Mouse (Mus musculus) erythroblast, embryonic 14.5 days (primary cell): ENCODE results near the gene Tarsl2. TPM values are rescaled to one million over a fixed set of nuclear protein-coding genes. Genes with fewer than 3 reads are reported as not detected.

Experiments
- H3K27me3 ChIP-seq: 2 replicates; pipeline ENCODE4 v1.6.1; 2012; ENCODE audit warnings: inconsistent platforms; ENCODE audit not compliant: control insufficient read depth
- H3K36me3 ChIP-seq: 2 replicates; pipeline ENCODE4 v1.6.1; 2012; ENCODE audit warnings: mild to moderate bottlenecking, inconsistent platforms; ENCODE audit not compliant: control insufficient read depth
- H3K4me1 ChIP-seq: 2 replicates; pipeline ENCODE4 v1.6.1; 2012; ENCODE audit warnings: inconsistent platforms; ENCODE audit not compliant: control insufficient read depth
- H3K4me3 ChIP-seq: replicated peaks from 2 replicates; pipeline ENCODE3; 2012; ENCODE audit warnings: moderate library complexity, mild to moderate bottlenecking, inconsistent platforms
- H3K9me3 ChIP-seq: 2 replicates; pipeline ENCODE4 v1.6.1; 2012; ENCODE audit warnings: low read length, inconsistent platforms, mixed read lengths; ENCODE audit not compliant: control insufficient read depth
- GATA1 ChIP-seq: IDR thresholded peaks from 2 replicates; pipeline ENCODE4 v1.6.1; 2012; ENCODE audit warnings: low read length, inconsistent platforms, mixed read lengths
- TAL1 ChIP-seq: IDR thresholded peaks from 3 replicates; pipeline ENCODE4 v1.6.1; 2012; ENCODE audit warnings: low read length, inconsistent platforms, mixed read lengths
- polyA plus RNA-seq: library from polyadenylated mRNA; stranded (reverse); fragments of >175 nt; gene quantifications from 2 replicates; pipeline ENCODE4 v1.2.3, GENCODE M21; 2012

The Tarsl2 gene
- polyA plus RNA-seq, 1 experiment, result 1.5 TPM

DNA sequence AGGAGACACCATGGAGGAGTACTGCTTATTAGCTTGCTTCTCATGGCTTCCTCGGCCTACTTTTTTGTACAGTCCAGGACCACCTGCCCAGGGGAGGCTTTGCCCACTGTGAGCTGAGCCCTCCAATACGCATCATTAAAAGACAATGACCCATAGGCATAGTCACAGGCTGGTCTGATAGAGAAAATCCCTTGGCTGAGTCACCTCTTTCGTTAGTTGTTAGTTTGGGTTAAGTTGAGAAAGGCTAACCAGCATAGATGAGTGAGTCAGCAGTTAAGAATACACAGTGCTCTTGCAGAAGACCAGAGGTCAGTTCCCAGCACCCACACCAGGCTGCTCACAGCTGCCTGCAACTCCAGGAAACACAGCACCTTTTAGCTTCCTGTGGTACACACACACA lies 21.4 kb upstream of the Tarsl2 start:
- Histone ChIP-seq H3K4me1 (no peaks in the 10 kb centered on the region), H3K9me3 (no peaks in the 10 kb centered on the region), H3K36me3 (no peaks in the 10 kb centered on the region), H3K4me3 (no peak overlapping the region), H3K27me3 (peaks cover 4% of the 10 kb centered on the region; the same call in 1 of the 2 replicates)
- no peak for TF ChIP-seq GATA1
- no peak for TF ChIP-seq TAL1

DNA sequence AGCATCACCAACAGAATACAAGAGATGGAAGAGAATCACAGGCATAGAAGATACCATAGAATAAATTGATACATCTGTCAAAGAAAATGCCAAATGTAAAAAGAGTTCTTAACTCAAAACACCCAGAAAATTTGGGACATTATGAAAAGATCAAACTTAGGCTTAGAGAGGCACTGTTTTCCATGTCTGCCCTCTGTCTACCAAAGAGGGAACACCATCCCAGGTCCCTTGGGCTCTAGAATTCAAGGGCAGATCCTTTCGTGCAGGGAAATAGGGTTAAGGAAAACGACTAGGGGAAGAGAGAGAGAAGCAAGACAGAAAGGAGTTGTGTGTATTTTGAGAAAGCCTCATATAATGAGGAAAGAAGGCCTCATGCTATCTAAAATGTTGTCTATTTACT lies 19.2 kb upstream of the Tarsl2 start:
- no peaks in the 10 kb centered on the region for H3K36me3 ChIP-seq
- no peak overlapping the region for H3K4me3 ChIP-seq
- H3K9me3 ChIP-seq, result no peaks in the 10 kb centered on the region
- peaks cover 4% of the 10 kb centered on the region; the same call in 1 of the 2 replicates for H3K27me3 ChIP-seq
- no peaks in the 10 kb centered on the region for H3K4me1 ChIP-seq
- TF ChIP-seq GATA1 (no peak), TAL1 (no peak)

DNA sequence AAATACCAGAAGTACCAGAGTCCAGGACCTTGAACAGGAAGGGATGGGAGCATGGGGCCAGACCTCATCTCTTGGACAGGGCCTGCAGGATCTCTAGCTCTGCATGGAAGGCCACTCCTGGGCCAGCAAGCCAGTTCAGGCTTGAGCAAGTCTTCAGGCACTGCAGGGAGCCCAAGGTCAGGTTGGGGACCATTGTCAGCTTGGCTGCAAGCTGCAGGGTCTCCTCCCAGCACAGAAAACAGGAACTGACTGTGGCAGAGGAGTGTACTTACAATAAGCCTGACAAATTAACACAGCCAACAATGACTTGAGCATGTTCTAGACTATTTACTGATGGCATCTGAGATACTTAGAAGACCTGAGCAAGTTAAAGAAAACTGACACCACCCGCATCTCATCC lies 14.9 kb upstream of the Tarsl2 start:
- H3K9me3 ChIP-seq, result no peaks in the 10 kb centered on the region
- H3K4me1 ChIP-seq, result no peaks in the 10 kb centered on the region
- no peaks in the 10 kb centered on the region for H3K27me3 ChIP-seq
- H3K36me3 ChIP-seq, result no peaks in the 10 kb centered on the region
- TF ChIP-seq GATA1, result no peak
- TF ChIP-seq TAL1, result no peak
- no peak overlapping the region for H3K4me3 ChIP-seq

DNA sequence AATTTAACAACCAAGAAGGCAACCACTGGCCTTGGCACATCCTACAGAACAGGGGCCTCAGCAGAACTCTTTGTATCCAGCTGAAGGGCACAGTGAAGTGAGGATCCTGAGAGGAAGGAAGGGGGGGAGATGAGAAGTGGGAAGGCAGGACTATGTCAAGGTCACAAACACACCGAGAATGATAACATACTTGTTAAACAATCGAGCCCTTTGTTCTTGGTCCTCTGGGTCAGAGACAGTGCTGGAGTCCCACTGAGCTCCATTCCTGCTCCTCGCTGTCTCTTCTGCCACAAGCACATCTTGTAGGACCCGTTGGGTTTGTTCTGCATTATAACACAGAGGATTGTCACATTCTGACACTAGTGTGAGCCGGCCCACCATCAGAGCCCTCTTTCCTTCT lies 14.0 kb upstream of the Tarsl2 start:
- Histone ChIP-seq H3K36me3 (no peaks in the 10 kb centered on the region), H3K4me3 (no peak overlapping the region), H3K9me3 (no peaks in the 10 kb centered on the region), H3K4me1 (no peaks in the 10 kb centered on the region), H3K27me3 (no peaks in the 10 kb centered on the region)
- TF ChIP-seq GATA1 (no peak), TAL1 (no peak)

DNA sequence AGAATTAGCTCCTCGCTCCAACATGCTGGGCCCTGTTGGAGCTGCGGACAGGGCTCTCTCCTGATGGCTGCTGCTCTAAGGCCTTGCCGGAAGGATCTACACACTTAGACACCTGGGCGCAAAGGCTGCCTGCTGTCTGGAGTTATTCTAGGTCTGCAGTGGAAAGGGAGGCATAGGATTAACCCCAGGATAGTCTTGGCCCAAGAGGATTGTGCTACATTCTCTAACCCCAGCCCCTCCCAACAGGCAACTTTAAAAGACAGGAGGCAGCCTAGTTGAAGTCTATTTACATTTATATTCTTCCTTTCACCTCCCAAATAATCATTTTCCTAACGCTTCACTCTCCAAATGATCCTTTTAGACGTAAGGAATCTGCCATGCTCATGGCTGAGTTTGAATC lies 8.9 kb upstream of the Tarsl2 start:
- Histone ChIP-seq H3K27me3 (no peaks in the 10 kb centered on the region), H3K4me1 (peaks cover 27% of the 10 kb centered on the region), H3K9me3 (no peaks in the 10 kb centered on the region), H3K36me3 (no peaks in the 10 kb centered on the region), H3K4me3 (no peak overlapping the region)
- TF ChIP-seq GATA1 (no peak), TAL1 (no peak)

DNA sequence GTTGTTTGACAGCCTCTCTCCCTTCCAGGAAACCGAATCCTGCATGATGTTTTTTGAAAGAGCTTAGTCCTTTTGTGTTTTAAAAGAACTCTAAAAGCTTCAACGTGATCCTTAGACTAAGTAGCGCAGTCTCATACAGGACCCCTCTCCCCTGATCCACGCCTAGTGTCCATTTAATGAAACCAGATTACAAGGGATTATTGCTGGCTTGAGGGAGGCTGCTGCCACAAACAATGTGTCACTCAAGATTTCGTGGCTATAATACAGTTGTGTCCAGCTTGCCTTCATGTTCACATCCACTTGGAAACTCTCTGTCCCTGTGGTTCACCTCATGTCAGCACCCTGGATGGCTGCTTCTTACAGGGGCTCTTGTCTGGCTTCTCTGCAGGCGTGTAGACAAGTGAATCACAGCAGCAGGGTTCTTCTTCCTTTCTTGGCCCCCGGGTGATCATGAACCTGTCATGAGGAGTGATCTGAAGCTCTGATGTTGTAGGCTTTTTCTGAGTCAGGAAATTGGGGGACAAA lies 8.3 kb upstream of the Tarsl2 start:
- Histone ChIP-seq H3K27me3 (no peaks in the 10 kb centered on the region), H3K9me3 (no peaks in the 10 kb centered on the region), H3K36me3 (no peaks in the 10 kb centered on the region), H3K4me3 (no peak overlapping the region), H3K4me1 (peaks cover 33% of the 10 kb centered on the region)
- no peak for TF ChIP-seq TAL1
- no peak for TF ChIP-seq GATA1

DNA sequence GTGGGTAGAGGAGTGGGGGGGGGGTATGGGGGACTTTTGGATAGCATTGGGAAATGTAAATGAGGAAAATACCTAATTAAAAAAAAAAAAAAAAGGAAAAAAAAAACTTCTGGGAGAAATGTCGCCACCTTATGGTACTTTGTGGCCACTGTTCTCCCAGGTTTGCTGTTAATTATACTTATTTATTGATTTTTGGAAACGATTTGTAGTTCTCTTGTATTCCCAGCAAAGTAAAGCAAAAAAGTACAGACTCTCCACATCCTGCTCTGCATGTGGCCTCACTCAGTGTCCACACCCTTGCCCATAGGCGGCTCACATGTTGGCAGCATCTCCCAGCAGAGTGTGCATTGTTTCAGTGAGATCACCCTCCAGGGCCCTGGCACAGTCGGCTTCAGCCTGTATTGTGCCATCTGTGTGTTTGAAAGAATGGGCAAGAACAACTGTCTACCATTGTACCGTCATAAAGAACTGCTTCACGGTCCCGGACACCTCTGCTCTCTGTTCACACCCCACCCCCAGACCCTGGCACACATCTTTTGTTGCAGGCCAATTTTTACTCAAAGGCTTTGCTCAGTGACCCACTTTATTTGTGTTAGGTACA lies 6.4 kb upstream of the Tarsl2 start:
- Histone ChIP-seq H3K4me3 (no peak overlapping the region), H3K36me3 (no peaks in the 10 kb centered on the region), H3K9me3 (no peaks in the 10 kb centered on the region), H3K27me3 (no peaks in the 10 kb centered on the region), H3K4me1 (peaks cover 51% of the 10 kb centered on the region)
- TF ChIP-seq TAL1 (no peak), GATA1 (no peak)

DNA sequence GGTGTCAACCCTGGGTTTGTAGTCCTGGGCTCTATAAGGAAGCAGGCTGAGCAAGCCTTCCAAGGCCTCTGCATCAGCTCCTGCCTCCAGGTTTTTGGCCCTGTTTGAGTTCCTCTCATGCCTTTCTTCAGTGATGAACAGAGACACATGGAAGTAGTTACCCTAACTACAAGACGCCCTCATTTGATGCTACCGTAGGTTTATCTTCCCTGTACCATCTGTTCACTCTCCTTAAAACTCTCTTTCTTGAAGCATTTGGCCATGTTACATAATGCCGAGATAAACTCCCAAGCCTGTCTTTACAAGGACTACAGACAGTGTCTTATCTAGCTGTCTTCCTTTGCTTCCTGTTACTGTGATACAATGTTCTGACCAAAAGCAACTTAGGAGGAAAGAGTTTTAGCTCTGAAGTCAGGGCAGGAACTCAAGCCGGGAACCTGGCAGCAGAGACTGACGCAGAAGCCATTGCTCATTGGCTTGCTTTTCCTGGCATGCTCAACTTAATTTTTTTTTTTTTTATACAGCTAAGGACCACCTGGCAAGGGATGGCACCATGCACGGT lies 4.8 kb upstream of the Tarsl2 start:
- Histone ChIP-seq H3K9me3 (no peaks in the 10 kb centered on the region), H3K4me1 (peaks cover 62% of the 10 kb centered on the region), H3K4me3 (peak overlapping the region; percentile 31), H3K36me3 (no peaks in the 10 kb centered on the region), H3K27me3 (no peaks in the 10 kb centered on the region)
- TF ChIP-seq TAL1 (peak; percentile 72), GATA1 (peak; percentile 80)

DNA sequence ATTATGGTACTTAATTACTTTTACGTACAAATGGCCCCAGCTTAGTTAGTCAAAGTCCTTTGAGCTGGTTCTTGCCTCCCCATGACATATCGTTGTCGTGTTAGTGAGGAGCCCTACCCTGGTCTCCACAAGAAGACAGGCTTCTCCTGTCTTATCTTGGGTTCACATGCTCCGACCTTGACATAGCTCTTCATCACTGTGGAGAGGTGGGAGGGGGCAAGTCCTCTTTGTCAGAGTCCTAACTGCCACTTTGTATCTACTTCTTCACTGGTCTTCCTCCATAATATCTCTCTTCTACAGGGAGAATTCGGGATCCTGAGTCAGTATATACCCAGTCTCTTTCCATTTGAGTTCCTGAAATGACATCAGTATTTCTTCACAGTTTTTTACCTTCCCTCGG lies 4.0 kb upstream of the Tarsl2 start:
- TF ChIP-seq GATA1 (no peak), TAL1 (0 out of 3 replicates have a peak, but pooled peaks have one; percentile 20)
- Histone ChIP-seq H3K27me3 (no peaks in the 10 kb centered on the region), H3K4me3 (peak overlapping the region; percentile 31), H3K36me3 (no peaks in the 10 kb centered on the region), H3K9me3 (no peaks in the 10 kb centered on the region), H3K4me1 (peaks cover 68% of the 10 kb centered on the region)
